Mouse (Mus musculus): ENCODE results near the gene Nus1. TPM values are rescaled to one million over a fixed set of nuclear protein-coding genes. Genes with fewer than 3 reads are reported as not detected.

The Nus1 gene
- polyA plus RNA-seq, 1 experiment from 2014 or later: 11.4 TPM

- no peak overlapping the region for H3K9ac ChIP-seq
- H3K9me3 ChIP-seq (replicated peaks): no peaks in the 10 kb centered on the region
- no peaks in the 10 kb centered on the region for H3K27me3 ChIP-seq (replicated peaks)
- no peaks in the 10 kb centered on the region for H3K4me1 ChIP-seq (replicated peaks)
- no peak overlapping the region for H3K27ac ChIP-seq (ENCODE audit: poor library complexity, severe bottlenecking)
- H3K4me3 ChIP-seq: no peak overlapping the region
- no peak overlapping the region for H3K4me2 ChIP-seq
- WGBS: 74% methylated on average over 7 of the region's 7 CpGs
- no peaks in the 10 kb centered on the region for H3K36me3 ChIP-seq
- ATAC-seq (ENCODE audit: insufficient number of reproducible peaks, low FRiP score): no peak
Measured at GRCm38 (mm10) chr10:52463941-52464739, 46.8 kb downstream of the Nus1 start.

DNA sequence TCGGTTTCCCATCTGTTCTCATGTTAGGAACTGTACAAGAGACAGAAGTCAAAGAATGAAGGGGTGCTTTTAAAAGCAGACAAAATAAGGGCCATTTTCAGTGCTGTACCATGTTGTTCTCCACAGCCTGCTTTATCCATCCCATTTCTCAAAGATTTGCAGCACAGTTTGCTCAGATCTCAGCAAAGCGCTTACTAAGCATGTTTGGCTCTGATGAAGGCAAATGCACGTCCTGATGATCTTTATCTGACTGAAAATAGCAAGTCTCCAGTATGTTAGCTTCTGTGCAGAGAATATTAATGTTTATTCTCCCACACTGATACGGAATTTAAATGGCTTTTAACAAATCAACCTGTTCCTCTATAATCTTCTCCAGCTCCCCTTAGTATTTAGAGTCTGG lies 54.2 kb downstream of the Nus1 start:
- Histone ChIP-seq H3K4me3 (no peak overlapping the region), H3K27ac (ENCODE audit: poor library complexity, severe bottlenecking) (no peak overlapping the region), H3K4me2 (no peak overlapping the region), H3K27me3 (replicated peaks) (no peaks in the 10 kb centered on the region), H3K36me3 (no peaks in the 10 kb centered on the region), H3K4me1 (replicated peaks) (no peaks in the 10 kb centered on the region), H3K9me3 (replicated peaks) (0 out of 2 replicates have a peak, but pooled peaks cover 6% of the 10 kb centered on the region), H3K9ac (no peak overlapping the region)
- ATAC-seq (ENCODE audit: insufficient number of reproducible peaks, low FRiP score): no peak
- 72% methylated on average over 4 of the region's 4 CpGs for WGBS

Other genes starting within 250 kb of the Nus1 start
- 0.03 TPM in 1 of 2 replicates, not detected in the other for gene Ros1, start 222.3 kb upstream of the Nus1 start, polyA plus RNA-seq (2016; fragmentation: Nextera tagmentation; extraction: Ambion mirVana)
- 9.3 and 9.9 TPM in 2 replicates for gene Dcbld1, start 183.9 kb upstream of the Nus1 start, polyA plus RNA-seq (2016; fragmentation: Nextera tagmentation; extraction: Ambion mirVana)
- gene Gm26741, start 58.8 kb upstream of the Nus1 start, polyA plus RNA-seq (2016; fragmentation: Nextera tagmentation; extraction: Ambion mirVana): not detected in 2 replicates
- gene Gopc, start 35.4 kb upstream of the Nus1 start, polyA plus RNA-seq (2016; fragmentation: Nextera tagmentation; extraction: Ambion mirVana): 20.2 and 23.3 TPM in 2 replicates
- not detected in 2 replicates for gene Nepn, start 28.6 kb upstream of the Nus1 start, polyA plus RNA-seq (2016; fragmentation: Nextera tagmentation; extraction: Ambion mirVana)